Mouse (Mus musculus) CH12.LX (cell line): ENCODE measurements around the gene Epb41.

Experiments used
- BHLHE40 ChIP-seq: IDR thresholded peaks from 2 replicates; pipeline ENCODE4 v1.6.1; 2011; ENCODE audit warnings: mild to moderate bottlenecking, low read depth, low read length, improper control_type of control experiment
- CTCF ChIP-seq, 2 experiments: IDR thresholded peaks in 1 of 2; conservative IDR thresholded peaks in 1 of 2; 2 replicates each; pipeline ENCODE4 v1.5.1; 2011 to 2012; ENCODE audit warnings: low read depth in 2 of 2, low read length in 2 of 2, improper control_type of control experiment in 1 of 2, inconsistent platforms in 1 of 2, mild to moderate bottlenecking in 1 of 2, moderate library complexity in 1 of 2
- E2F4 ChIP-seq: IDR thresholded peaks from 2 replicates; pipeline ENCODE4 v1.6.1; 2011; ENCODE audit warnings: low read depth, low read length, improper control_type of control experiment; ENCODE audit not compliant: insufficient replicate concordance
- EP300 ChIP-seq: IDR thresholded peaks from 2 replicates; pipeline ENCODE4 v1.6.1; 2011; ENCODE audit warnings: low read length, improper control_type of control experiment
- ETS1 ChIP-seq: conservative IDR thresholded peaks from 2 replicates; pipeline ENCODE4 v1.6.1; 2012; ENCODE audit warnings: low read depth, mild to moderate bottlenecking, inconsistent platforms, low read length, improper control_type of control experiment, moderate library complexity
- JUND ChIP-seq: conservative IDR thresholded peaks from 2 replicates; pipeline ENCODE4 v1.6.1; 2011; ENCODE audit warnings: low read depth, low read length, improper control_type of control experiment
- MAX ChIP-seq: IDR thresholded peaks from 2 replicates; pipeline ENCODE4 v1.6.1; 2011; ENCODE audit warnings: low read length, improper control_type of control experiment
- MXI1 ChIP-seq: IDR thresholded peaks from 2 replicates; pipeline ENCODE4 v1.6.1; 2011; ENCODE audit warnings: mild to moderate bottlenecking, low read depth, low read length, improper control_type of control experiment
- NRF1 ChIP-seq: IDR thresholded peaks from 2 replicates; pipeline ENCODE4 v1.6.1; 2014; ENCODE audit warnings: low read depth, mild to moderate bottlenecking, inconsistent platforms, low read length, improper control_type of control experiment, moderate library complexity
- PAX5 ChIP-seq: IDR thresholded peaks from 2 replicates; pipeline ENCODE4 v1.6.1; 2012; ENCODE audit warnings: low read length, inconsistent platforms, mixed read lengths
- POLR2A ChIP-seq: IDR thresholded peaks from 2 replicates; pipeline ENCODE4 v1.6.1; 2011; ENCODE audit warnings: low read depth, mild to moderate bottlenecking, improper control_type of control experiment, low read length
- POLR2AphosphoS2 ChIP-seq: IDR thresholded peaks from 2 replicates; pipeline ENCODE4 v1.6.1; 2011; ENCODE audit warnings: low read depth, low read length, improper control_type of control experiment
- USF1 ChIP-seq: IDR thresholded peaks from 2 replicates; pipeline ENCODE4 v1.6.1; 2014; ENCODE audit warnings: low read depth, mild to moderate bottlenecking, inconsistent platforms, low read length, improper control_type of control experiment

DNA sequence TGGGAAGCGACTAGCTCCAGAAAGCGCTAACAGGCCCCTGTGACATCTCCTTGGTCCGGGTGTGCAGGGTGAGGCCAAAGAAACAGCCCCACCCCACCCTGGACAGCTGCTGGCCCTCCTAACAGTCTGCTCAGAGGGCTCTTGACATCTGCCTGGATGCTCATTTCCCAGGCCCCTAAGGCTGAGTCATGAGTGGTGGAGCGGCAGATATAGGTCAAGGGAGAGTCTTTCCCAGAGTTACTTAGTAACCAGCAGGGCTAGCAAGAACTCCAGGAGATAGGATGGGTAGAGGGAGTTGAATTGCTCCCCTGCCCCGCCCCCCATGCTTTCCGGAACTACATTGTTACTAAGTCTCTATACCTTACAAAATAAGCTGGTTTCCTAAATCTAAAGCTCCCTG lies 18.0 kb upstream of the Epb41 start:
- TF ChIP-seq USF1 (no peak), MXI1 (no peak), CTCF (conservative IDR thresholded peaks at IDR 0.05 in 1 of 2, IDR thresholded peaks at IDR 0.05 in 1 of 2; ENCODE audit: low read depth in 2 of 2, low read length in 2 of 2) (no peak), POLR2A (no peak), E2F4 (no peak), JUND (no peak), BHLHE40 (no peak), PAX5 (no peak), ETS1 (no peak), MAX (no peak), EP300 (no peak), NRF1 (no peak), POLR2AphosphoS2 (no peak)
